Mouse (Mus musculus) lung, embryonic 14.5 days (tissue): ENCODE results near the gene Zfyve21. TPM values are rescaled to one million over a fixed set of nuclear protein-coding genes. Genes with fewer than 3 reads are reported as not detected.

Experiments used
- ATAC-seq: fragments of 200-750 bp; cut with Nextera tagmentation; 2 replicates; pipeline ENCODE4 v1.8.0; 2017; ENCODE audit warnings: mild to moderate bottlenecking, moderate TSS enrichment, moderate library complexity; ENCODE audit not compliant: insufficient read depth
- DNase-seq: peaks from one replicate; pipeline ENCODE4 v3.0.0-alpha.2; 2015
- H3K27ac ChIP-seq: fragments of 300-500 bp; sonication (generic); 2 replicates; pipeline ENCODE4 v1.5.1; 2014; ENCODE audit warnings: low read depth, mild to moderate bottlenecking, moderate library complexity
- H3K27me3 ChIP-seq: fragments of 300-500 bp; sonication (generic); 2 replicates; pipeline ENCODE4 v1.6.1; 2014; ENCODE audit warnings: low read length, control low read depth; ENCODE audit not compliant: insufficient read depth
- H3K36me3 ChIP-seq: fragments of 300-500 bp; sonication (generic); 2 replicates; pipeline ENCODE4 v1.6.1; 2014; ENCODE audit warnings: control low read depth; ENCODE audit not compliant: insufficient read depth
- H3K4me1 ChIP-seq: fragments of 300-500 bp; sonication (generic); 2 replicates; pipeline ENCODE4 v1.6.1; 2014; ENCODE audit warnings: antibody characterized with exemption, control low read depth; ENCODE audit not compliant: insufficient read depth
- H3K4me2 ChIP-seq: fragments of 300-500 bp; sonication (generic); 2 replicates; pipeline ENCODE4 v1.6.1; 2014; ENCODE audit warnings: mild to moderate bottlenecking
- H3K4me3 ChIP-seq: fragments of 300-500 bp; sonication (generic); 2 replicates; pipeline ENCODE4 v1.5.1; 2014; ENCODE audit warnings: low read depth, low read length
- H3K9ac ChIP-seq: fragments of 300-500 bp; sonication (generic); 2 replicates; pipeline ENCODE4 v1.6.1; 2014
- H3K9me3 ChIP-seq: fragments of 300-500 bp; sonication (generic); 2 replicates; pipeline ENCODE4 v1.6.1; 2016; ENCODE audit warnings: low read depth, low read length, control low read depth
- CTCF ChIP-seq: IDR thresholded peaks from 2 replicates; pipeline ENCODE4 v1.5.1; 2016; ENCODE audit warnings: antibody characterized with exemption, low read depth
- WGBS: fragments of 180-500 bp; shearing (Covaris S2); extraction: QIAGEN DNeasy Blood & Tissue Kit; methylation state at CpG from one replicate; pipeline ENCODE4 v1.1.7; 2014; 5-methylcytosine and 5-hydroxymethylcytosine counted together
- polyA plus RNA-seq: library from polyadenylated mRNA; unstranded; fragments of >200 nt; fragmentation: Nextera tagmentation; extraction: Ambion mirVana; gene quantifications from 2 replicates; pipeline ENCODE4 v1.2.1, GENCODE M21; 2014

The Zfyve21 gene
- 111 and 112 TPM in 2 replicates for polyA plus RNA-seq

DNA sequence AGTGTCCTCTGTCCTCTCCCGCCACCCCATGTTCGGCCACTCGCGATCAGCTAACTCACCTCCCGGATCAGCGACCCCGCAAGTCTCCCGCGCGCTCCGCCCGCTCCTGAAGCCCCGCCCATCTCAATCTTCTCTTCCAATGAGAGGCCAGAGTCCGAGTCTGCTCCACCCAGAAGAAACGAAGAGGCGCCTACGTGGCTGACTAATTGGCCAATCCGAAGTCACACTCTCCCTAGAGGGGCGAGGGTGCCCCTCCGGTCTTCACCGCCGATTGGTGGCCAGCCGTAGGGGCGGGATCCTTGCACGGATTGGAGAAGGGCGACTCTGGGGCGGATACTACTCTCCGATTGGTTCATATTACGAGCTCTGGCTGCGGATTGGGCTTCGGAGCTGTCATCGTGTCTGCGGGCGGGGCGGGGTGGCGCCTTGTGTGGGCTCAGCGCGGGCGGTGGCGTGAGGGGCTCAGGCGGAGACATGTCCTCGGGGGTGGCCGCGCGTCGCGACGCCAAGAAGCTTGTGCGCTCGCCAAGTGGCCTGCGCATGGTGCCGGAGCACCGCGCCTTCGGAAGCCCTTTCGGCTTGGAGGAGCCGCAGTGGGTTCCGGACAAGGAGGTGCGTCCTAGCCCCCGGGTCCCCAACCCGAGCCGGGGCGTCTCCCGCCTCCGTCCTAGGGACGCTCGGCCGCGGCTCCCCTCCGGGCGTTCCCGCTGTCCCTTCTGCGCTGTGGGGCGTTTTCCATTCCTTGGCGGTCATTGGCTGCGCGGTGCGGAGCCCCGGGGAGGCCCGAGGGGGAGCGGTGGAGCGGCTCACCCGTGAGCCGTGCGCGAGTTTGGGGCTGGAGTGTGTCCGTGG lies at the start of gene Zfyve21, which contains the start of gene Xrcc3:
Gene Zfyve21 (plus strand): TSS at position 405 of the 852 bp plus-strand sequence.
Gene Xrcc3 (minus strand): TSS at position 108 of the 852 bp plus-strand sequence.
- H3K4me1 ChIP-seq = peaks cover 28% of the 10 kb centered on the region
- peak; percentile 98 for ATAC-seq
- no peak for TF ChIP-seq CTCF

DNA sequence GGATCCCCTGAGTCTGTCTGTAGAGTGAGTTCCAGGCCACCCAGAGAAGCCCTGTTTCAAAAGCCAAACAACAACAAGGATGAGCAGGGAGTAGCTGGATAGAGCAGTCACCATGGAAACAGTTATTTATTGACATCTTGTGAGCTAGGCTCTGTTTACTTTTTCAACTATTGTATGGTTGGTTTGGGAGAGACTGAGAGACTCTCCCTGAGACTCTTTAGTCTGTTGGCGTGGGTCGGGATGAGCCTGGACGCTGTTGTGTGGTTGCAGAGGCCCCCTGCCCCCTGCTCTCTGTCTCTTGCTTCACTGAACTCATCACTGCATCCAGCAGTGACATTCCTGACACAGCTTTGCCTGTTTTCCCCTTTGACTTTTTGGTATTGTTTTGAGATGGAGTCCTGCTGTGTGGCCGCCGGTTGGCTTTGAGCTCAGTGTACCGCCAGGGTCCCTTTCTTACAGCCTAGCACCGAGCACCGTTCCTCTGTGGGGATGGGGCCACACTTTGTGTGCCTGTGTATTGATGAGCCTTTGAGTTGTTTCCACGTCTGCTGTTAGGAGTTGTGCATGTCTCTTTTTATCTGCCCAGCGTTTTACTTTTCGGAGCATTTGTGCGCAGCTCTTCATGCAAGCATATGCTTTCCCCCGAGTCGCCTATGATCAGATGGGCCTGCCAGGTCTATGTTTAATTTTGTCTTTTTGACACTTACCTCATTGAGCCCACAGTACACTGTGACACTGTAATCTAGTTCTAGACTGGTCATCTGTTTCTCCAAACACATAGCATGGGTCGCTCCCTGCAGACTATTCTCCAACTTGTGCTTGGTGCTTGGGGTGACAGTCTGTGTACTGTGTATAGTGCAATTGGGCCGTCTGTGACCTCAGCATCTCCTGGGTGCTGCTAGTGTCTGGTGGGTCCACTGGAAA lies 47.4 kb upstream of the Zfyve21 start:
- WGBS = 52% methylated on average over 16 of the region's 16 CpGs
- no peak for ATAC-seq

More for the DNA sequence above, at the start of gene Zfyve21, which contains the start of gene Xrcc3:
- Histone ChIP-seq H3K27ac (peak within 1 kb of the TSS; percentile 95), H3K9ac (peak within 1 kb of the TSS; percentile 77), H3K27me3 (no peaks in the 10 kb centered on the region), H3K36me3 (peaks cover 9% of the 10 kb centered on the region), H3K9me3 (no peaks in the 10 kb centered on the region), H3K4me2 (peak within 1 kb of the TSS; percentile 73), H3K4me3 (peak within 1 kb of the TSS; percentile 76)
- DNase-seq = peak; percentile 99
- WGBS = under 1% methylated on average over 86 of the region's 87 CpGs

DNA sequence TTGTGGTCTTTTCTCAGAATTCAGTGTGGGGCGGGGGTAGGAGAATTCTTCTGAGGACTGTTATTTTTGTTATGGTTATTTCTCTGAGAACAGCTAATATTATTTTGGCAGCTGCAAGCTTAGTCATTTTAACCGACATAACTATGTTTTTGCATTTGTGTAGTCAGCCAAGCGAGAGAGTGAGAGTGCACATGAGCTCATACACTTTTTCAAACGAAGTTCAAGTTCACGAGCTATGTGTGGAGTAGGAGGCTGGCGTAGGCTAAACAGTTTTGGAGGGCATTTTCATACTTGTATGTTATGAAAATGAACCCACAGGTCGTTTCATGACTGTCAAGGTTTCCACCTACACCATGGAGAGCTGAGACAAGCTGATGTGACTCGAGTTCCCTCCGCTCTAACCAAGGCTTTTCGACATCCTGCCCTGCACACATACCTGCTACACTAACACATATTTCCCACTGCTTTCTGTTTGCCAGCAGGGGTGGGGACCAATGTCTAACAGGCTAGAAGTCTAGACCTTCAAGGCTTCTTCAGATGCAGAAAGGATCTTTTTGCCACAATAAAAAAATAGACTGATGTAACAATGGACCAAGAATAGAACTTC lies 45.5 kb upstream of the Zfyve21 start:
- Histone ChIP-seq H3K4me2 (no peak overlapping the region), H3K36me3 (peaks cover 26% of the 10 kb centered on the region), H3K27me3 (no peaks in the 10 kb centered on the region), H3K4me1 (peaks cover 8% of the 10 kb centered on the region; the same call in 1 of the 2 replicates), H3K4me3 (no peak overlapping the region), H3K9me3 (no peaks in the 10 kb centered on the region), H3K27ac (no peak overlapping the region; the same call in 1 of the 2 replicates), H3K9ac (no peak overlapping the region)
- no peak for ATAC-seq
- 84% methylated on average over 10 of the region's 10 CpGs for WGBS
- DNase-seq = no peak
- TF ChIP-seq CTCF = no peak

More for the DNA sequence above, 47.4 kb upstream of the Zfyve21 start:
- TF ChIP-seq CTCF = no peak
- peaks cover 21% of the 10 kb centered on the region; the same call in 1 of the 2 replicates for H3K36me3 ChIP-seq
- no peaks in the 10 kb centered on the region for H3K9me3 ChIP-seq
- H3K4me2 ChIP-seq = no peak overlapping the region
- H3K9ac ChIP-seq = no peak overlapping the region
- no peak overlapping the region for H3K27ac ChIP-seq
- no peak overlapping the region for H3K4me3 ChIP-seq
- H3K4me1 ChIP-seq = peaks cover 8% of the 10 kb centered on the region; the same call in 1 of the 2 replicates
- H3K27me3 ChIP-seq = no peaks in the 10 kb centered on the region
- DNase-seq = peak; percentile 31

DNA sequence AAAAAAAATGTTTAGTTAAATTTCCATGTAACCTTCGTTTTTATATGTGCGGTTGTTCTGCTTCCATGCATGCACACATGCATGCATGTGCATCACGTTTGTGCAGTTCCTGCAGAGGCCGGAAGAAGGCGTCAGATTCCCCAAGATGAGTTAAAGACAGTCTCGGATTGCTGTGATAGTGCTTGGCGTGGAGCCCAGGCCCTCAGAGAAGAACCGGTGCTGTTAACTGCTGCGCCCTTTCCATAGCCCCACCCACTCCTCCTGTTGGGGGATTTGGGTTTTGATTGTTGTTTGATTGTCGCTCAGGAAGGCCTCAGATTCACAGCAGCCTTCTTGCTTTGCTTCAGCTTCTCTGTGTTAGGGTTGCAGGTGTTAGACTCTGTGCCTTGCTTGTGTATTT lies 44.7 kb upstream of the Zfyve21 start:
- Histone ChIP-seq H3K27ac (peak overlapping the region; percentile 82), H3K27me3 (no peaks in the 10 kb centered on the region), H3K9ac (no peak overlapping the region), H3K4me3 (no peak overlapping the region), H3K9me3 (no peaks in the 10 kb centered on the region), H3K4me1 (peaks cover 8% of the 10 kb centered on the region; the same call in 1 of the 2 replicates), H3K4me2 (no peak overlapping the region), H3K36me3 (peaks cover 27% of the 10 kb centered on the region)
- peak; percentile 61 for TF ChIP-seq CTCF
- peak; percentile 67 for ATAC-seq
- peak; percentile 92 for DNase-seq
- WGBS = 27% methylated on average over 10 of the region's 10 CpGs

DNA sequence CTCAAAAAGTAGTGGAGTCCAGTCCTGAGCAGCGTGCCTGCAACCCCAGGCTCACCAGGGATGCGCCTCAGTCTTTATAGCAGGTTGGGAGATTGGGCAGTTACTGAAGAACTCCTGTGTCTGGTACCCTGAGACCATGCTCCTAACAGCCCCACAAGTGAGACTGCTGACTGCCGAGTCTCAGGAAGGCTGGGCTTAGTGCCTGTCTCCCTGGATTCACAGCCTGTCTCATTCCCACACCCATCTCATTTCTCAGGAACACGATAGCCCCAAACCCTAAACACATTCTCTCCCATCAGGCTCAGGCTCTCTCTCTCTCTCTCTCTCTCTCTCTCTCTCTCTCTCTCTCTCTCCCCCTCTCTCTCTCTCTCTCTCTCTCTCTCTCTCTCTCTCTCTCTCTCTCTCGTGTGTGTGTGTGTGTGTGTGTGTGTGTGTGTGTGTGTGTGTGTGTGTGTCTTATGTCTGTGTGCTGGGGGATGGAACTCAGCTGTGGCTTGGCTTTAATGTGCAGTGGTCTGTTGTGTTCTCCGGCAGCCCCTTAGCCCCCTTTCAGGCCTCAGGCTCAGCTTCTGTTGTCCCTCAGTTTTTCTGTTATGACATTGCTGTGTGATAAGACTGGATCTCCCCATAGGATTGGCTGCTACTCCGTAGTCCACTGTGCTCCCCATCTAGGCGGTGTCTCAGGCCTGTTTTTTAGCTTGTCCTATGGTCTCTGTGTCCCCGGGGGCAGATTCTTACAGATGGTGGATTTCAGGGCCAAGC lies 44.0 kb upstream of the Zfyve21 start:
- H3K36me3 ChIP-seq = peaks cover 34% of the 10 kb centered on the region
- H3K9ac ChIP-seq = no peak overlapping the region
- no peak overlapping the region for H3K4me3 ChIP-seq
- H3K27ac ChIP-seq = peak overlapping the region; percentile 82
- WGBS = 43% methylated on average over 8 of the region's 9 CpGs
- no peaks in the 10 kb centered on the region for H3K9me3 ChIP-seq
- 0 out of 2 replicates have a peak overlapping the region, but pooled peaks have one; percentile 5 for H3K4me2 ChIP-seq
- H3K27me3 ChIP-seq = no peaks in the 10 kb centered on the region
- TF ChIP-seq CTCF = no peak
- peaks cover 8% of the 10 kb centered on the region; the same call in 1 of the 2 replicates for H3K4me1 ChIP-seq
- peak; percentile 82 for ATAC-seq
- peak; percentile 76 for DNase-seq

DNA sequence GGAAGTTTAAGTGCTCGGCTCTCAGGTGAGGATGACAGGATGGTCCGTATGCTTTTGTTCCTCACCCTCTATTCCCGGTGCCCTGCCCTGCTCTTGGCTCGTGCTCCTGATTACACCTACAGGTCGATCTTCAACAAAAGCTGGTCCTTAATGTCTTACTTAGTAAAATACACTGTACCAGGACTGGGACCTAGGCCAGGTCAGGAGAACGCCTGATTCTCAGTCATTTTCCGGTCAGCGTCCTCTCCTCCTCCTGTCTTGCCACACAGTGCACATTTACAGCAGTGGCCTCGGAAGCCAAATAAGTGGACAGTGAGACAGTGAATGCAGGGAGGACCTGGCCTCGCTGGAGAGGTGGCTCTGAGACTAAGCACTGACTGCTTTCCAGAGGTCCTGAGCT lies 43.3 kb upstream of the Zfyve21 start:
- ATAC-seq (no peak), DNase-seq (no peak)
- H3K4me3 ChIP-seq = no peak overlapping the region
- TF ChIP-seq CTCF = no peak
- peak overlapping the region; percentile 51 for H3K27ac ChIP-seq
- 69% methylated on average over 10 of the region's 10 CpGs for WGBS
- H3K9ac ChIP-seq = no peak overlapping the region
- no peaks in the 10 kb centered on the region for H3K9me3 ChIP-seq
- H3K4me1 ChIP-seq = peaks cover 8% of the 10 kb centered on the region; the same call in 1 of the 2 replicates
- peaks cover 40% of the 10 kb centered on the region for H3K36me3 ChIP-seq
- no peaks in the 10 kb centered on the region for H3K27me3 ChIP-seq
- H3K4me2 ChIP-seq = no peak overlapping the region
